Mouse (Mus musculus) kidney, embryonic 16.5 days (tissue): ENCODE results near the gene Pard3. TPM values are rescaled to one million over a fixed set of nuclear protein-coding genes. Genes with fewer than 3 reads are reported as not detected.

Source experiments
- ATAC-seq: fragments of 200-750 bp; cut with Nextera tagmentation; 2 replicates; pipeline ENCODE4 v1.8.0; 2017; ENCODE audit warnings: moderate TSS enrichment; ENCODE audit not compliant: low FRiP score, low TSS enrichment
- H3K27ac ChIP-seq: fragments of 300-500 bp; sonication (generic); 2 replicates; pipeline ENCODE4 v1.5.1; 2014; ENCODE audit warnings: low read length
- H3K27me3 ChIP-seq: fragments of 300-500 bp; sonication (generic); 2 replicates; pipeline ENCODE4 v1.6.1; 2014; ENCODE audit warnings: low read length, control low read depth, mixed read lengths; ENCODE audit not compliant: insufficient read depth
- H3K36me3 ChIP-seq: fragments of 300-500 bp; sonication (generic); 2 replicates; pipeline ENCODE4 v1.6.1; 2014; ENCODE audit warnings: low read length, control low read depth, mixed read lengths; ENCODE audit not compliant: insufficient read depth
- H3K4me1 ChIP-seq: fragments of 300-500 bp; sonication (generic); 2 replicates; pipeline ENCODE4 v1.6.1; 2014; ENCODE audit warnings: low read length, control low read depth, mixed read lengths; ENCODE audit not compliant: insufficient read depth
- H3K4me2 ChIP-seq: fragments of 300-500 bp; sonication (generic); replicated peaks from 2 replicates; pipeline ENCODE4 v1.6.1; 2014; ENCODE audit warnings: low read depth, low read length
- H3K4me3 ChIP-seq: fragments of 300-500 bp; sonication (generic); 2 replicates; pipeline ENCODE4 v1.5.1; 2014; ENCODE audit warnings: mild to moderate bottlenecking, low read length
- H3K9ac ChIP-seq: fragments of 300-500 bp; sonication (generic); replicated peaks from 2 replicates; pipeline ENCODE4 v1.6.1; 2014; ENCODE audit warnings: low read length
- H3K9me3 ChIP-seq: fragments of 300-500 bp; sonication (generic); 2 replicates; pipeline ENCODE4 v1.6.1; 2016; ENCODE audit warnings: low read length, control low read depth
- WGBS: fragments of 180-500 bp; shearing (Covaris S2); extraction: QIAGEN DNeasy Blood & Tissue Kit; methylation state at CpG from one replicate; pipeline ENCODE4 v1.1.7; 2014; 5-methylcytosine and 5-hydroxymethylcytosine counted together
- polyA plus RNA-seq: library from polyadenylated mRNA; unstranded; fragments of >200 nt; fragmentation: Nextera tagmentation; extraction: Ambion mirVana; gene quantifications from 2 replicates; pipeline ENCODE4 v1.2.1, GENCODE M21; 2015

The Pard3 gene
- polyA plus RNA-seq, 1 experiment from 2014 or later, result 25.5 TPM

- Histone ChIP-seq H3K4me3 (no peak overlapping the region), H3K27me3 (no peaks in the 10 kb centered on the region), H3K36me3 (no peaks in the 10 kb centered on the region), H3K9me3 (no peaks in the 10 kb centered on the region), H3K27ac (no peak overlapping the region), H3K9ac (no peak overlapping the region), H3K4me1 (peaks cover 19% of the 10 kb centered on the region), H3K4me2 (no peak overlapping the region)
- WGBS, result 77% methylated on average over 6 of the region's 6 CpGs
- no peak for ATAC-seq
These were observed 239.3 kb downstream of the Pard3 start for GRCm38 (mm10) chr8:127302847-127303445.

GRCm38 (mm10) chr8:127307026-127307425, 243.3 kb downstream of the Pard3 start:
- Histone ChIP-seq H3K9me3 (no peaks in the 10 kb centered on the region), H3K4me1 (peaks cover 25% of the 10 kb centered on the region), H3K4me3 (no peak overlapping the region), H3K27ac (peak overlapping the region; percentile 20; the same call in 1 of the 2 replicates), H3K36me3 (no peaks in the 10 kb centered on the region), H3K4me2 (no peak overlapping the region), H3K27me3 (no peaks in the 10 kb centered on the region), H3K9ac (no peak overlapping the region)
- ATAC-seq, result no peak
- 81% methylated on average over 5 of the region's 5 CpGs for WGBS

GRCm38 (mm10) chr8:127309363-127309762, 245.7 kb downstream of the Pard3 start:
- H3K27ac ChIP-seq, result no peak overlapping the region
- no peak for ATAC-seq
- H3K4me1 ChIP-seq, result peaks cover 15% of the 10 kb centered on the region

GRCm38 (mm10) chr8:127315811-127316210, 252.1 kb downstream of the Pard3 start:
- no peak overlapping the region for H3K9ac ChIP-seq
- H3K27me3 ChIP-seq, result no peaks in the 10 kb centered on the region
- peaks cover 5% of the 10 kb centered on the region; the same call in 1 of the 2 replicates for H3K4me1 ChIP-seq
- peak; percentile 27; the same call in 1 of the 2 replicates for ATAC-seq
- no peaks in the 10 kb centered on the region for H3K9me3 ChIP-seq
- H3K4me3 ChIP-seq, result no peak overlapping the region
- WGBS, result 6% methylated on average over 1 of the region's 1 CpGs
- H3K4me2 ChIP-seq, result no peak overlapping the region
- 0 out of 2 replicates have a peak overlapping the region, but pooled peaks have one; percentile 15 for H3K27ac ChIP-seq
- no peaks in the 10 kb centered on the region for H3K36me3 ChIP-seq

More at GRCm38 (mm10) chr8:127309363-127309762, 245.7 kb downstream of the Pard3 start:
- Histone ChIP-seq H3K9me3 (no peaks in the 10 kb centered on the region), H3K27me3 (no peaks in the 10 kb centered on the region), H3K4me3 (no peak overlapping the region), H3K36me3 (no peaks in the 10 kb centered on the region), H3K9ac (no peak overlapping the region), H3K4me2 (no peak overlapping the region)
- 48% methylated on average over 1 of the region's 1 CpGs for WGBS

GRCm38 (mm10) chr8:127317914-127318313, 254.2 kb downstream of the Pard3 start:
- H3K4me2 ChIP-seq, result no peak overlapping the region
- H3K4me3 ChIP-seq, result no peak overlapping the region
- no peak overlapping the region for H3K27ac ChIP-seq
- no peaks in the 10 kb centered on the region for H3K27me3 ChIP-seq
- no peak for ATAC-seq
- no peaks in the 10 kb centered on the region for H3K9me3 ChIP-seq
- H3K9ac ChIP-seq, result no peak overlapping the region
- no peaks in the 10 kb centered on the region for H3K36me3 ChIP-seq
- H3K4me1 ChIP-seq, result peaks cover 5% of the 10 kb centered on the region; the same call in 1 of the 2 replicates
- WGBS, result 76% methylated on average over 1 of the region's 1 CpGs

- Histone ChIP-seq H3K4me3 (no peak overlapping the region), H3K9me3 (no peaks in the 10 kb centered on the region), H3K27ac (no peak overlapping the region), H3K27me3 (no peaks in the 10 kb centered on the region), H3K4me1 (peaks cover 5% of the 10 kb centered on the region; the same call in 1 of the 2 replicates), H3K4me2 (no peak overlapping the region), H3K36me3 (no peaks in the 10 kb centered on the region), H3K9ac (no peak overlapping the region)
- WGBS, result 71% methylated on average over 7 of the region's 7 CpGs
- ATAC-seq, result no peak
These were observed 254.9 kb downstream of the Pard3 start for GRCm38 (mm10) chr8:127318377-127319159.

GRCm38 (mm10) chr8:127320930-127321329, 257.2 kb downstream of the Pard3 start:
- WGBS, result 91% methylated on average over 5 of the region's 5 CpGs
- Histone ChIP-seq H3K4me1 (peaks cover 8% of the 10 kb centered on the region), H3K36me3 (peaks cover 5% of the 10 kb centered on the region; the same call in 1 of the 2 replicates), H3K9ac (no peak overlapping the region), H3K4me3 (no peak overlapping the region), H3K4me2 (no peak overlapping the region), H3K27ac (no peak overlapping the region), H3K27me3 (no peaks in the 10 kb centered on the region), H3K9me3 (no peaks in the 10 kb centered on the region)
- no peak for ATAC-seq

- WGBS, result 91% methylated on average over 10 of the region's 10 CpGs
- peaks cover 3% of the 10 kb centered on the region for H3K4me1 ChIP-seq
- H3K4me3 ChIP-seq, result no peak overlapping the region
- no peaks in the 10 kb centered on the region for H3K9me3 ChIP-seq
- H3K9ac ChIP-seq, result no peak overlapping the region
- no peaks in the 10 kb centered on the region for H3K27me3 ChIP-seq
- no peak for ATAC-seq
- H3K4me2 ChIP-seq, result no peak overlapping the region
- peaks cover 5% of the 10 kb centered on the region; the same call in 1 of the 2 replicates for H3K36me3 ChIP-seq
- no peak overlapping the region for H3K27ac ChIP-seq
These were observed 260.1 kb downstream of the Pard3 start for GRCm38 (mm10) chr8:127323583-127324360.

- 59% methylated on average over 3 of the region's 3 CpGs for WGBS
- ATAC-seq, result no peak
- H3K27me3 ChIP-seq, result no peaks in the 10 kb centered on the region
- H3K27ac ChIP-seq, result 0 out of 2 replicates have a peak overlapping the region, but pooled peaks have one; percentile 43
- H3K9me3 ChIP-seq, result no peaks in the 10 kb centered on the region
- H3K4me2 ChIP-seq, result no peak overlapping the region
- H3K36me3 ChIP-seq, result peaks cover 5% of the 10 kb centered on the region; the same call in 1 of the 2 replicates
- peaks cover 3% of the 10 kb centered on the region for H3K4me1 ChIP-seq
- no peak overlapping the region for H3K4me3 ChIP-seq
- no peak overlapping the region for H3K9ac ChIP-seq
These were observed 261.3 kb downstream of the Pard3 start for GRCm38 (mm10) chr8:127324836-127325570.
